Comparison of ENCODE assay signal across 13 mouse cellular contexts in genomic region chr8:113007356-113007755, GRCm38 (mm10).
"Had no signal": no experiment of that assay in that cellular context is flagged by ENCODE, and none has a peak within 500 bp of the region (broad histone marks: within the 10 kb centered on the region; RNA-seq: fewer than 3 reads in every experiment).

No protein-coding gene starts in this region.

- H3K9ac ChIP-seq: limb, embryonic 13.5 days; liver, embryonic 14.5 days; midbrain, embryonic 12.5 days; neural tube, embryonic 13.5 days had no signal

- H3K9me3 ChIP-seq: limb, embryonic 13.5 days; midbrain, embryonic 12.5 days; neural tube, embryonic 13.5 days had no signal

- H3K27ac ChIP-seq: limb, embryonic 13.5 days; liver, embryonic 14.5 days; midbrain, embryonic 12.5 days; neural tube, embryonic 13.5 days had no signal

- H3K4me2 ChIP-seq: limb, embryonic 13.5 days; midbrain, embryonic 12.5 days; neural tube, embryonic 13.5 days had no signal

- ATAC-seq: midbrain, embryonic 16.5 days had no signal

- H3K4me1 ChIP-seq: limb, embryonic 13.5 days; midbrain, embryonic 12.5 days; neural tube, embryonic 13.5 days had no signal

- DNase-seq: kidney, adult 8-10 months; kidney, postnatal 25 days; lung, adult 18-20 months; right cerebral cortex, adult 18-20 months; right cerebral cortex, postnatal 25 days; spleen, adult 18-20 months; thymus, adult 18-20 months; thymus, postnatal 14 days had no signal

- H3K27me3 ChIP-seq: limb, embryonic 13.5 days; midbrain, embryonic 12.5 days; neural tube, embryonic 13.5 days had no signal

- H3K36me3 ChIP-seq: limb, embryonic 13.5 days; midbrain, embryonic 12.5 days; neural tube, embryonic 13.5 days had no signal

- H3K4me3 ChIP-seq: limb, embryonic 13.5 days; midbrain, embryonic 12.5 days; neural tube, embryonic 13.5 days had no signal
